Mouse (Mus musculus): Measurements from ENCODE around the gene Zfpl1.

- TF ChIP-seq ZNF384 (IDR thresholded peaks at IDR 0.05; ENCODE audit: low read depth, low read length) (no peak), CHD2 (IDR thresholded peaks at IDR 0.05; ENCODE audit: low read depth, low read length) (peak; percentile 67; the same call in 1 of the 2 replicates)
Measured at GRCm38 (mm10) chr19:6084478-6085248, at the start of gene Zfpl1, which contains the start of gene Cdca5.

Measured in ES-E14 (cell line).